Mouse (Mus musculus): Measurements from ENCODE around the gene Aspdh. TPM values are rescaled to one million over a fixed set of nuclear protein-coding genes. Genes with fewer than 3 reads are reported as not detected.

The Aspdh gene
- polyA plus RNA-seq, 1 experiment, result not detected

DNA sequence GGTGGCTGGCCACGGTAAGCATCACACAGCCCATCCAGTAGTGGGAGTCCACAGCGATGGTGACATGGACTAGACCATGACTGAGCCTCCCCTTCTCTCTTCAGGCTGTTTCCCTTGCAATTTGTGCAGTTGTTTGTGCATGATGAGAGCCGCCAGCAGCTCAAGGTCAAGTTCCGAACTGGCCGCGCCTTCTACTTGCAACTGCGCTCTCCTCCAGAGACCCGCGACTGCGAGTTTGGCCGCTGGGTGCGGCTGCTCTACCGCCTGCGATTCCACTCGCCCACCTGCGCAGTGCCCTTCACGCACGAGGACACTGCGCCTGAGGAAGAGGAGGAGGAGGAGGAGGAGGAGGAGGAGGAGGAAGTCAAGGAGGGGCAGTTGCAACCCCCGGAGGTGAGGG is 34.9 kb downstream of the Aspdh start:
- peaks cover 8% of the 10 kb centered on the region for H3K79me2 ChIP-seq (ENCODE audit: control insufficient read depth, insufficient read depth)
- H3K4me3 ChIP-seq, result no peak overlapping the region
- H3K4me2 ChIP-seq (ENCODE audit: low read depth), result no peak overlapping the region
- H3K36me3 ChIP-seq (ENCODE audit: control insufficient read depth, insufficient read depth), result no peaks in the 10 kb centered on the region
- H3K27me3 ChIP-seq (ENCODE audit: control insufficient read depth, insufficient read depth, insufficient read length), result peaks cover 5% of the 10 kb centered on the region
- TF ChIP-seq MYOD1 (IDR thresholded peaks at IDR 0.05; ENCODE audit: control insufficient read depth in 1 of 3, insufficient read length in 2 of 3, low read depth in 2 of 3), result no peak
- no peak for TF ChIP-seq TCF3 (IDR thresholded peaks at IDR 0.05; ENCODE audit: insufficient read length, low read depth)
- TF ChIP-seq POLR2AphosphoS2 (IDR thresholded peaks at IDR 0.05; ENCODE audit: insufficient read length, low read depth), result no peak
- TF ChIP-seq POLR2A (IDR thresholded peaks at IDR 0.05; ENCODE audit: insufficient read length, low read depth), result no peak
- no peak for TF ChIP-seq MAX (IDR thresholded peaks at IDR 0.05; ENCODE audit: low read depth)
- no peak overlapping the region for H3ac ChIP-seq (ENCODE audit: control insufficient read depth, insufficient read length)

DNA sequence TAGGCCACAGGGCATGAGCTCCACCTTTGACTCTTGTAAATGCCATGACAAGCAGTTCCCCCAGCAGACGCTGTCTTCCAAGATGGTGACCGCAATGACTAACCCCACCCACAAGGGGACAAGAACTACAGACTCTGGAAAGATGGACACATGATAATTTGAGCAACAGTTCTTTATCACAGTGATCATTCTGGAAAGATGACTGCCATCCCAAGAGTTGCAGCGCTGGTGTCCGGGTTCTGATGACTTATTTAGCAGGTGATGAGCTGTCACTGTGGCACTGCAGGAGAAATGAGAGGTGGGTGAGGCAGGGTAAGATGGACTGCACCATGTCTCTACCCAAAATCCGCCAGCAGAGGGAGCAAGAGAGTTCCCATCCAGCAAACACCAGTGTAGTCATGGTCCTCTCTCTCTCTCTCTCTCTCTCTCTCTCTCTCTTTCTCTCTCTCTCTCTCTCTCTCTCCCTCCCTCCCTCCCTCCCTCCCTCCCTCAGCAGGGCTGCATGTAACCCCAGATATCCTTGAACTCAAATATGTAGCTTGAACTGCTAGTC is 36.4 kb downstream of the Aspdh start:
- Histone ChIP-seq H3K4me3 (no peak overlapping the region), H3K4me2 (ENCODE audit: low read depth) (no peak overlapping the region), H3K79me2 (ENCODE audit: control insufficient read depth, insufficient read depth) (no peaks in the 10 kb centered on the region), H3ac (ENCODE audit: control insufficient read depth, insufficient read length) (no peak overlapping the region), H3K27me3 (ENCODE audit: control insufficient read depth, insufficient read depth, insufficient read length) (peaks cover 17% of the 10 kb centered on the region), H3K36me3 (ENCODE audit: control insufficient read depth, insufficient read depth) (no peaks in the 10 kb centered on the region)
- TF ChIP-seq CEBPB (IDR thresholded peaks at IDR 0.05; ENCODE audit: insufficient read depth, poor library complexity, severe bottlenecking) (no peak), REST (IDR thresholded peaks at IDR 0.05; ENCODE audit: insufficient read depth, insufficient read length) (no peak), E2F4 (IDR thresholded peaks at IDR 0.05; ENCODE audit: insufficient read depth) (no peak), USF1 (IDR thresholded peaks at IDR 0.05; ENCODE audit: low read depth) (no peak), POLR2A (IDR thresholded peaks at IDR 0.05; ENCODE audit: insufficient read length, low read depth) (no peak), MYOD1 (IDR thresholded peaks at IDR 0.05; ENCODE audit: control insufficient read depth in 1 of 3, insufficient read length in 2 of 3, low read depth in 2 of 3) (no peak), POLR2AphosphoS2 (IDR thresholded peaks at IDR 0.05; ENCODE audit: insufficient read length, low read depth) (no peak)

GRCm38 (mm10) chr7:44507491-44507890 is 42.3 kb downstream of the Aspdh start:
- Histone ChIP-seq H3K36me3 (ENCODE audit: control insufficient read depth, insufficient read depth) (no peaks in the 10 kb centered on the region), H3K27me3 (ENCODE audit: control insufficient read depth, insufficient read depth, insufficient read length) (peaks cover 48% of the 10 kb centered on the region), H3ac (ENCODE audit: control insufficient read depth, insufficient read length) (no peak overlapping the region), H3K79me2 (ENCODE audit: control insufficient read depth, insufficient read depth) (no peaks in the 10 kb centered on the region), H3K4me3 (no peak overlapping the region), H3K4me2 (ENCODE audit: low read depth) (no peak overlapping the region)
- TF ChIP-seq USF1 (IDR thresholded peaks at IDR 0.05; ENCODE audit: low read depth) (no peak), E2F4 (IDR thresholded peaks at IDR 0.05; ENCODE audit: insufficient read depth) (no peak), POLR2AphosphoS2 (IDR thresholded peaks at IDR 0.05; ENCODE audit: insufficient read length, low read depth) (no peak), POLR2A (IDR thresholded peaks at IDR 0.05; ENCODE audit: insufficient read length, low read depth) (no peak), MAX (IDR thresholded peaks at IDR 0.05; ENCODE audit: low read depth) (no peak), REST (IDR thresholded peaks at IDR 0.05; ENCODE audit: insufficient read depth, insufficient read length) (no peak), MYOG (IDR thresholded peaks at IDR 0.05; ENCODE audit: control insufficient read depth in 1 of 3, insufficient read depth in 1 of 3, insufficient read length in 2 of 3, low read depth in 2 of 3) (no peak), TCF3 (IDR thresholded peaks at IDR 0.05; ENCODE audit: insufficient read length, low read depth) (no peak), SRF (IDR thresholded peaks at IDR 0.05; ENCODE audit: control insufficient read depth, insufficient read length, low read depth) (no peak), TCF12 (IDR thresholded peaks at IDR 0.05; ENCODE audit: insufficient read depth, poor library complexity, severe bottlenecking) (no peak), MYOD1 (IDR thresholded peaks at IDR 0.05; ENCODE audit: control insufficient read depth in 1 of 3, insufficient read length in 2 of 3, low read depth in 2 of 3) (no peak), CEBPB (IDR thresholded peaks at IDR 0.05; ENCODE audit: insufficient read depth, poor library complexity, severe bottlenecking) (no peak)

Other genes with a start within 250 kb of the Aspdh start
- not detected for gene Klk1b5, start 249.4 kb upstream of the Aspdh start, polyA plus RNA-seq (2012; fragmentation: generic; extraction: Trizol)
- not detected for gene Klk1, start 240.0 kb upstream of the Aspdh start, polyA plus RNA-seq (2012; fragmentation: generic; extraction: Trizol)
- gene Gm36864, start 229.2 kb upstream of the Aspdh start, polyA plus RNA-seq (2012; fragmentation: generic; extraction: Trizol), result not detected
- gene 1700028J19Rik, start 218.7 kb upstream of the Aspdh start, polyA plus RNA-seq (2012; fragmentation: generic; extraction: Trizol), result 0.62 TPM
- gene 2410002F23Rik, start 218.7 kb upstream of the Aspdh start, polyA plus RNA-seq (2012; fragmentation: generic; extraction: Trizol), result 40.9 TPM
- 0.06 TPM for gene Acp4, start 208.0 kb upstream of the Aspdh start, polyA plus RNA-seq (2012; fragmentation: generic; extraction: Trizol)
- gene Gm15517, start 203.9 kb upstream of the Aspdh start, polyA plus RNA-seq (2012; fragmentation: generic; extraction: Trizol), result not detected
- gene Clec11a, start 158.5 kb upstream of the Aspdh start, polyA plus RNA-seq (2012; fragmentation: generic; extraction: Trizol), result 0.60 TPM
- 0.10 TPM for gene Shank1, start 155.1 kb upstream of the Aspdh start, polyA plus RNA-seq (2012; fragmentation: generic; extraction: Trizol)
- gene Syt3, start 81.3 kb upstream of the Aspdh start, polyA plus RNA-seq (2012; fragmentation: generic; extraction: Trizol), result not detected
- not detected for gene 1700008O03Rik, start 79.6 kb upstream of the Aspdh start, polyA plus RNA-seq (2012; fragmentation: generic; extraction: Trizol)
- not detected for gene Lrrc4b, start 36.4 kb upstream of the Aspdh start, polyA plus RNA-seq (2012; fragmentation: generic; extraction: Trizol)
- 233 TPM for gene Josd2, start 2.6 kb downstream of the Aspdh start, polyA plus RNA-seq (2012; fragmentation: generic; extraction: Trizol)
- gene Emc10, start 31.1 kb downstream of the Aspdh start, polyA plus RNA-seq (2012; fragmentation: generic; extraction: Trizol), result 98.2 TPM
- 1.7 TPM for gene Fam71e1, start 31.2 kb downstream of the Aspdh start, polyA plus RNA-seq (2012; fragmentation: generic; extraction: Trizol)
- gene Mybpc2, start 59.3 kb downstream of the Aspdh start, polyA plus RNA-seq (2012; fragmentation: generic; extraction: Trizol), result 4.7 TPM
- gene Spib, start 66.7 kb downstream of the Aspdh start, polyA plus RNA-seq (2012; fragmentation: generic; extraction: Trizol), result 0.05 TPM
- gene Pold1, start 83.5 kb downstream of the Aspdh start, polyA plus RNA-seq (2012; fragmentation: generic; extraction: Trizol), result 23.9 TPM
- 94.7 TPM for gene Nr1h2, start 88.6 kb downstream of the Aspdh start, polyA plus RNA-seq (2012; fragmentation: generic; extraction: Trizol)
- not detected for gene Napsa, start 107.0 kb downstream of the Aspdh start, polyA plus RNA-seq (2012; fragmentation: generic; extraction: Trizol)
- gene Kcnc3, start 125.3 kb downstream of the Aspdh start, polyA plus RNA-seq (2012; fragmentation: generic; extraction: Trizol), result 0.92 TPM
- gene Myh14, start 205.5 kb downstream of the Aspdh start, polyA plus RNA-seq (2012; fragmentation: generic; extraction: Trizol), result 0.17 TPM
- not detected for gene Izumo2, start 243.4 kb downstream of the Aspdh start, polyA plus RNA-seq (2012; fragmentation: generic; extraction: Trizol)

All from myocyte (in vitro differentiated cells).